Mouse (Mus musculus) adrenal gland (tissue): ENCODE results near the gene Baz2b.
"Not testable (repeated sequence)": the region's sequence is repeated elsewhere in the genome, so short reads cannot be mapped to it uniquely, and the experiment has no call there.

Experiments
- intact Hi-C: fragments of 180-260 bp; cut with DNase I; formaldehyde crosslinking; loops from one replicate; pipeline ENCODE4 v1.15.1; 2025

Gene Baz2b

DNA sequence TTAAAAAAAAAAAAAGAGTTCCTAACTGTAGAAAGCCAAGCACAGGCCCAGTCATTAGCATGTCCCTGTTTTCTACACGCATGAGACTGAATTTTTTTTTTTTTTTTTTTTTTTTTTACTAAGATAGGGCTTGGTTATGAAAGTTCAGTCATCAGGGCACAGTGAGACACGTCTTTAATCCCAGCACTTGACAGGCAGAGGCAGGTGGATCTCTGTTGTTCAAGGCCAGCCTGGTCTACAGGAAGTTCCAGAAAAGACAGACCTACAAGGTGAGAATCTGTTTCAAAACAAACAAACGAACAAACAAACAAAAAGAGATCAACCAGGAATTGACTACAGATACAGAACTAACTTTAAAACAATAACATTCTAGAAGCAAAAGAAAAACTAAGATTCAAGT lies 100.6 kb downstream of the Baz2b start:
- intact Hi-C loops, result no loop called here

DNA sequence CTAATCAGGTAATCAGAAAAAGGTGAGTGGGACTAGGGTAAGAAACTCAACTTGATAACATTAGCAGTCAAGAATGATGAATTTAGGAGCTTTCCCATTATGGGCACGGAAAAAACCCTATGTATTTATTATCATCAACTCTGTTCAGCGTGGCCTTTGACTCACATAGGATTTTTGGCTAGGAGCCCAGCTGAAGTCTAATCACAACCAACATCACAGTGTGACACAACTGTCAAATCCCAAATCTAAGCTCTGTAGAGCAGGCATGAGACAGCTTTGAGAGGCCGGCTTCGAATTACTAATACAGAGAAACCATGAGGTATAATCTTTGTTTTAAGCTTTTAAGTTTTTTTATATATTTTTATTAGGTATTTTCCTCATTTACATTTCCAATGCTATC lies 113.0 kb downstream of the Baz2b start:
- intact Hi-C loops, result no loop called here

DNA sequence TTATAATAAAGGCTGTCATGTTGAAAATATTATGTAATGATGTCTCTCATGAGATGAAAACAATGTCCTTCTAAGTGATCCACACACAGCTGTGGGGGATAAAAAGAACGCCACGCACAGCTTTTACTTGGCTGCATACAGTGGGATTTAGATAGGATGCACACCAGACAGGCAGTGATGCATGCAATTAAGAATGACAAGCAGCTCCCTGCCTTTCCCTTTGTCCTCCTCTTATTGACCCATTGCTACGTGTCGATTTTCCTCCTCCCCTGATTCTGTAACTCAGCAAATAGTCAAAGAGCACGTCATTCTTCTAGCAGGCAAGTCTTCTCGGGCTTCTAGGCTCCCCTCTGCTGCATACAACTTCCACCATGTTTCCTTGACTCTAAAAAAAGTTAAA lies 119.4 kb downstream of the Baz2b start:
- intact Hi-C loops, result no loop called here

DNA sequence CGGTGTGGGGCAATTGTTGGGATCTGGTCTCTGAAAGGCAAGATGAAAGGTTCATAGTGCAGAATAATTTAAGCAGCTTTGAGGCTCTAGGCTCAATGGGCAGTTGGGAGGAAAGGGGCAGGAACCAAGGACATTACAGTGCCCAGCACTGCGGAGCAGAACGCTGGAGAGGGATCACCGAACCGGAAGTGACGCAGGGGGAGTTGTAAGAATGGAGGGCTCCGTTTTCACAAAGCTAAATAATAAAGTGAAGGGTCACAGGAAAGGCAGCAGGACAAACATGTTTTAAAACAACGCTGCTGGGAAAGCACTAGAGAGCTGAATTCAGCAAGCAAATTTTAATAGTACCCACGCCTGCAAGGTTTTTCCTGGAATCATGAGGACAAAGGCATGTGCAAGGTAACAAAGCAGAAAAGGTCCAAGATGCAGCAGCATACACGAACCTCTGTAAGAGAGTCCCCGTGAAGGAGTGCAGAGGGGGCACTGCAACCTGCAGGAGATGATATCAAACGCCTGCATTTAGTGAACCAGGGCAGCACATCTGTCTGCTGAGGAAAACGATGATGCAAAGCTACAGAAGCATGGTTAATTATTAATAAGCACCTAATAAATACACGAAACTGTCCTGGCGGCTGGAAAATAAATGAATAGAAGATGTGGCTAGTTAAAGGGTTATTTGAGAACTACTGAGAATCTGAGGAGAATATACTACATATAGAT lies 120.0 kb downstream of the Baz2b start:
- intact Hi-C loops, result no loop called here

DNA sequence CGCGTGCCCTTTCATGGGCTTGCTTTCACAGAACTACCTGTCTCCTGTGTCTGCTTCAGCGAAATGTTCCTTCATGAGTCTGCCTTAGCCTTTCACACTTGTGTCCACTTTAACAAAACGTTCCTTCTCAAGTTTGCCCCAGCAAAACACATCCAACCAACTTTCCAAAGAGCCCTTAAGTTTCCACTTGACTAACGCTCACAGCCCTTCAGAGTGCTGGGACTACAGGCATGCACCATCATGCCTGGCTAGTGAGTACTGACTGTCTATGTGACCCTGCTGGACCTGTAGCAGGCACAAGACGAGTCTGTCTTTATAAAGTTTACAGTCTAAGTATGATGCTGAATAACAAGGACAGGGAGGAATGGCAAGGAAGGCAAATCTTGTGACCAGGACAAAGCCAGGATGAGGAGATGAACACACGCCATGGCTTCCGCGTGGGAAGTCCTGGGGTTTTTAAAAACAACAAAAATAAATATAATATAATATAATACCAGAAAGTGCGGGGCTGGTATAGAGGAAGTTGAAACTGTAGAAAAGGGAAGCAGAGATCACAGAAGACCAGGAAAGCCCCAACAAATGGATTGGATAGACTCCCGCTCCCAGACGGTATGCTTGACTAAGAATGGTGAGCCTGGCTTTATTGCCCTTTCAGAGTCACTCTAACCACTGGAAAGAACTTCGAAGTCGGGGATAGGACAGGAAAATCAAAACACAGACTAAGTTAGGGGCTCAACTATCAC lies 120.7 kb downstream of the Baz2b start:
- intact Hi-C loops, result no loop called here

DNA sequence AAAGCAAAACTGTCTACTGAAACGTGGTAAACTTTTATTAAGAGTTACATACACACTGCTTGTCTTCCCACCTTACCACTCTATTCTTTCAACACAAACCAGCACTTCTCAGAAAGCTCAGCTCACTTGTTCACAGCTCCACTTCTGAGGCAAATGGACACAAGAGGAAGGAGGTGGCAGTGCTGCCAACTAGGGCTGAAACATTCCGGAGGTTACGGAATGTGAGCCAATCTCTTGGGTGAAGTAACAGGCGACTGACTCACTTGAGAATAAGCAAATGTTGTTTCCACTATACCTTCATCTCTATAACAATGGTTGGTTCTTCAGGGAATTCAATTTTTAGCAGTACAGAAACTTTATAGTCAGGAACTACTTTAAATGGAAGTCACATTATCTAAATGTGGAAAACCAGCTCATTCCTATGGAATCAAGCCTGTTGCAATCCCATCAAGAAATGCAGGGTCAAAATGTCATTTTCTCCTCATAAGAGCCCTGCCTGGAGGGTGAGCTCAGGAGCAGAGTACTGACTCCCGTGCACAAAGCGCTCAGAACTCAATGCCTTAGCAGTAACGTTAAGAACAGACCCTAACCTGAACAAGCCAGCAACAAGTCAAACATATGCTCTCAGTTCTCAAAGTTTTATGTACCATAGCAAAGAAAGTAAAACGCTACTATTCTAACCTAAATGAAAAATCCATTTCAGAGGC lies 123.3 kb downstream of the Baz2b start:
- intact Hi-C loops, result no loop called here

DNA sequence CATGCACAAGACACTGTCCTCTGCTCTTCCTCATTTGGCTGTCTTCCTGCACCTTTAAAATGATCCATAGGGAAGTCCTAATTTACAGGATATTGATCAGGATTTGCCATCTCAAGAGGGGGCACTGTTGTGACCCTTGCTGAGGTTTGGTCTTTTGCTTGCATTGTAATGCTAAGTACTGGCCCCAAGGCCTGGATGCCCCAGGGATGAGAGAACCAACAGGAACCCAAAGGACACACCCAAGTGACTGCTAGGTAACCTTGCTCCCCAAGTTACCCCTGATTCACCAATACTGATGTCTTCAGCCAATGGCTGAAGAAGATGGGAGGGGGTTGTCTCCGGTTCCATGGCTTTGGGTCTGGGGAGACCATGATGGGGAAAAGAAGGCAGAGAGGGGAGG lies 124.8 kb downstream of the Baz2b start:
- intact Hi-C loops, result no loop called here

DNA sequence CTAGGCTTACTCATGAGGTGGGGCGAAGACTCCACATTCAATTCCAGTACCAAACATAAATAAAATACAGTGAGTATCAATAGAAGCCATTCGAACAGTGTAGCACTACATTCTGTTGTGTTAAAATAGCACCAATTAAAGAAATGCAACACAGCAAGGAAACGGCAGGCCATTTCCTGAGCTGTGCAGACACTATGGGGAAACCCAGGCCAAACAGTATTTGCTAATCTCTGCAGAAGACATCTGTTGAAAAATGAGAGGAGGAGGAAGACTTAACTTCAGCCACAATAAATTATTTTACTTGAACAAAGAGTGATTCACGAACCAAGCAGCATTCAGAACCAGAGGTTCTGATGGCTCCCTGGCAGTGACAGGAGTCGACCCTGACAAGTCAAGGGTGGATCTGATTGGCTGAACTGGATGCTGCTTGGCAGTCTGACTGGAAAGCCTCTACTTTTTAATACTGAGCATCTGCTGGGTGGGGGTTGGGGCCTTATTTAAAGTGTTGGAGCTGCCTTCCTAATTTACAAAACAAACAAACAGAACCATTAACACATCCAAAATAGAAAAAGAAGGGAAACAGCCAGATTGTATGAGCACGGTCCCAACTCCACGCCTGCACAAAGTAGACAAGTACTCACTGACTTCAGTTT lies 126.5 kb downstream of the Baz2b start:
- intact Hi-C loops, result no loop called here

DNA sequence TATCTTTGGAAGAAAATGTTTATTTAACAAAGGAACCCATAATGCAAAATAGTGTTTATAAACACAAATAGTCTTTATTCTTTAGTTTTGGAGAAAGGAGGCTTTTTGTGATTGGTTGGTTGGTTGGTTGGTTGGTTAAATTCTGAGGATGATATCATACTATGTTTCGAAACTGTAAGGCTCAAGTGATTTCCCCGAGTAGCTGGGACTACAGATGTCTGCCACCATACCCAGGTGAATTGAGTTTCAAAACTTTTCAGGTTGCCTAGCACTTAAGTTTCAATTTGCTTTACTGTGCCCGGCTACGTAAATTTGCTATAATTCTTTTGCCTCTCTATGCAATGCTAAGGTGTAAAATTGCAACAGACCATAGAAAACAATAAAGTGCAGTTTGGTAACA lies 127.4 kb downstream of the Baz2b start:
- intact Hi-C loops, result no loop called here

DNA sequence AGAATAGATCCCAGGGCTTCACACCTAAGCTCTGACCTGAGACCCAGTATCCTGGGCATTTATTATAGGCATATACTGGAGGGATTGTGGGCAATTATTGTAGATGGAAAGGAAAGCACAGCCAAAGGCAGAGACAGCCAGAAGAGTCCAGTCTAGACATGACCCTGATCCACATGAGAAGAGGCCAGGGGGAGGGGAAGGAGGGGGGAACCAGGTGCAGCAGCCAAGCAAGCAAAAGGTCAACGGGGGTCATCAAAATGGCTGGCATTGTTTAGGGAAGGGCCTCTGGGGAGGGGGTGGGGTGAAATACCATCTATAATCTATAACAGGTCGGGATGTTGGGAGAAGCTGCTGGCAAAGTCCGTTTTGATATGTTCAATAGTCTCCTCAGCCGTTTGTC lies 128.8 kb downstream of the Baz2b start:
- intact Hi-C loops, result no loop called here

DNA sequence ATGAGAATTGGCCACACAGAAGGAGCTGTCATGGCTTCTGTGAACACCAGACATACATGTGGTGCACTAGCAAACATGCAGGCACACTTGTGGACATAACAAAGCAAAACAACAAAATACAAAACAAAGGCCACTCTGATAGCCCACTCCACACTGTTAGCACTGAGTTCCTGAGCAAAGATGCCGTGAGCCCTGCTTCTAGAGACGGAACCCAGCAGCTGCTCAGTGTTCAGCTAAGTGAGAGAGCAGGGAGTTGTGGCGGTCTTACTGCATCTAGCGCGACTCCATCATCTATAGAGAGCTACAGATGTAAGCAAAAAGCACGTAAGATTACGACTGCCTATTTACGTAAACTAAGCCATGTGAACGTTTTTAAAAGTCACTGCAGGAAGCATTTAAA lies 132.0 kb downstream of the Baz2b start:
- intact Hi-C loops, result no loop called here

DNA sequence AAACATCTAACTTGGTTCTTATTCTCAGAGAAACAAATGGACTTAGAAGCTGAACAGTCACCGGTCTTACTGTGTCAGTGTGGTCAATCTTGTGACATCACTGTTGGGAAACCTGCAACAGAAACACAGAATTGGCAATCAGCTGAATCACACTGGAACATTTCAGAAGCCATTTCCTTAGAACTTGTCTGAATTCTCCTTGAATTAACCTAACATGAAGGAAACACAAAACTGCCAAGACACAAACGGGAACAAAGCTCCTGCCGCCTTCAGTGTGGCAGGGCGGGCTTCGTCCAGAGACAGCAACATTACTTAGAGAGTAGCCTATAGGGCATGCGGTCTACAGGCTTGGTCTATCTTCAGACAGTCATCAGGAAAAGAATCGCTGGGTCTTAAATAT lies 132.8 kb downstream of the Baz2b start:
- intact Hi-C loops, result no loop called here

DNA sequence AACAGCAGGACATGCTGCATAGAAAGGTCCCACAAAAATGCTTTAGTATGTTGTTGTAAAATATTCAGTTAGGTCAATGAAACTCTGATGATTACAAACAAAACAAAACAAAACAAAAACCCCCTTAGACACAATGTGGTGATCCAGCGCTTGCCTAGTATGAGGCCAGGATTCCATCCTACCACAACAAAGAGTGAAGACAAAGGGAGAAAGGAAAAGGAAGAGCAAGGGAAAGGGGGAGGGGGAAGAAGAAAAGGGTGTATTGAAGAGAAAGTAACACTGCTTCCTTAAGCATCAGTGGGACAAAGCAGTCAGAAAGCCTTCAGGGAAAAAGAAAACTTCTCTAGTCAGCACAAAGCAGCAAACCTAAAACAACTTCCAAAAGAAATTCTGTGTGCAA lies 133.6 kb downstream of the Baz2b start:
- intact Hi-C loops, result no loop called here

DNA sequence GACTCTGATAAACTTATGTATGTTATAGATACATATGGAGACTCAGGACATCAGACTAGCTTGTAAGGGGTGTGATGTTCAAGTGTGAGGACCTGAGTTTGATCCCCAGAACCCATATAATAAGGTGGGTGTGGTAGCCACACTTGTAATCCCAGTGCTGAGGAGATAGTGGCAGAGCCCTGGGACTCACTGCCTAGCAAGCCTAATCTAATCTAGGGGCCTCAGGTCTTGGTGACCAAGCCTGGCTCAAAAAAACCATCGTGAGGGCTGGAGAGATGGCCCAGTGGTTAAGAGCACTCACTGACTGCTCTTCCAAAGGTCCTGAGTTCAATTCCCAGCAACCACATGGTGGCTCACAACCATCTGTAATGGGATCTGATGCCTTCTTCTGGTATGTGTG lies 135.8 kb downstream of the Baz2b start:
- intact Hi-C loops, result not testable (repeated sequence)

DNA sequence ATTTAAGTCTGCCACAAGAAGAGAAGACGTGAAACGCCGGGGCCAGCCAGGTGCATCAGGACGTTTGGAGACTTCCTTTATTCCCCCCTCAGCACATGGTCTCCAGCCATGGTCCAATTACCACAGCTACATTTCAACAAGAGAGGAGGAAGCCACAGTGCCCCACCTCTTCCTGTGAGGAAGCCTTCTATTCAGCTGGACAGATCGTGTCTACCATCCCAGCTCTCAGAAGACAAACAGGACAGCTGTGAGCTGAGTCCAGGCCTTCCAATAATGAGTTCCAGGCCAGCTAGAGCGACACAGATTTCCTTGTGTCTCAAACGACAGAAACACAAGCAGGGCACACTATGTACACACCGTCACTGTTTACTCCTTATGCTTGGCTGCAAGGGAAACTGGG lies 137.8 kb downstream of the Baz2b start:
- intact Hi-C loops, result no loop called here

DNA sequence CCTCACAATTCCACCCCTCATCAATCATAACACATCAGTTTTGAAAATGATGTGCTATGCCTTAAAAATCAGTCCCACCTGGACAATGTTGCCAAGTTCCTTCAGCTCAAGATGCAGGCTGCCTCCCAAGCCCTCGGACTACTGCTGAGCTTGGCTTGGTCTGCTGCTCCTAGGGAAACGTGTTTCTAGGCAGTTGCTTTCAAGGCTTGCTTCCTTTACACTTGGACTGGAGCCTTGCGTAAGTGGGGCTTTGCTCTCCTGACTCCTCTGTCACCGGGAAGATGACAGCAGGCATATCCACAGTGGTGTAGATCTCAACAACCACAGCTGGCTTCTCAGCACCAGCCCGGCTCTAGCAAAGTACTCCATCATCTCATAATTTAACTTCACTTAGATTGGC lies 138.7 kb downstream of the Baz2b start:
- intact Hi-C loops, result no loop called here

DNA sequence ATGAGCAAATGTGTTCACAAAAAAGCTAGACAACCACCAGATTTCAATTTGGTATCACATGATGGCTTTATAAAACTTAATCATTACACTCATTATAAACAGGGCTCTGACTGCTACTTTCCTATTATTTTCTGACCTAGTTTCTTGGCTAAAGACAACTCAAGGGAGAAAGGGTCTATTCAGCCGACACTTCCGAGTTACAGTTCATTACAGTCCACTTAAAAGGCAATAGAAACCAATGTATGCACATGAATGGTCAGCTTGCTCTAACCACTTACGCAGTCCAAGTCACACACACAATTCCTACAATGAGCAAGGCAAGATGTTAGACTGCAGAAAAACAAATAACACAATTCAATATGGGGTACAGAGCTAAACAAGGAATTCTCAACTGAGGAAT lies 141.2 kb downstream of the Baz2b start:
- intact Hi-C loops, result no loop called here

DNA sequence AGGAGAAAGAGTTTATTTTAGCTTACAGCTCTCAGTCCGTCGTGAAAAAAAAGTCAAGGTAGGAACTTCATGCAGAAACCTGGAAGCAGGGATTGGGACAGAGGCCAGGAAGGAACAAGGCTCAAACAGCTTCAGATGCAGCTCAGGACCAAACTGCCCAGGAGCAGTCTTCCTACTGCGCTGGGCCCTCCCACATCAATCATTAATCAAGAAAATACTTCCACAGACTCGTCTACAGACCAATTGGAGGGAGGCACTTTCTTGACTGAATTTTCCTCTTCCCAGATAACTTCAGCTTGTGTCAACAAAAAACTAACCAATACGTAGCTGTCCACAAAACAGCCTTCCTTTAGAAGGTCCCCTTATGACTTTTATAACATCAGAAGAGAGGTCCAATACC lies 144.2 kb downstream of the Baz2b start:
- intact Hi-C loops, result no loop called here

DNA sequence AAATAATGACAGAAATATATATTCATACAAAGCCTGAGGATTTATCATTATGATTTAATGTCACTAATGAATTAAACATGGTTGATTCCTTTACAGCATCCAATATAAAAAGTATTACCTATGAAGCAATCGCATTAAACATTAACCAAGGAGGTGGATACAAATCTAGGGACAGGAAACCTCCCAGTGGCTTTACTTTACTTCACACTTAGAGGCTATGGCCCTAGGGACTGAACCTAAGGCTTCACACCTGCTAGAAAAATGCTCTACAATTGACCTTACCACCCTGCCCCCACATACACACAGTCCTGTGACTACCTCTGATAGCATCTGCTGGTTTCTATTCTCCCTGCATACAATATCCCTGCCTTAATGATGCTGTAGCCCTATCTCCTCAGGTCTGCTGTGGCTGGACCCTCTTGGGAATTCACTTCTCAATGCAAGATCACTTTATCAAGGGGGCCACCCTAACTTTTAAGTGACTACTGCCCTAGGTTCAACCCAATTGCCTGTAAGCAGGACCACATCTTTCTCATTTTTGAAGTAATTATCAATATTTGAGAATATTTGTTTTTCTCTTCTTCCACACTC lies 149.4 kb downstream of the Baz2b start:
- intact Hi-C loops, result no loop called here

DNA sequence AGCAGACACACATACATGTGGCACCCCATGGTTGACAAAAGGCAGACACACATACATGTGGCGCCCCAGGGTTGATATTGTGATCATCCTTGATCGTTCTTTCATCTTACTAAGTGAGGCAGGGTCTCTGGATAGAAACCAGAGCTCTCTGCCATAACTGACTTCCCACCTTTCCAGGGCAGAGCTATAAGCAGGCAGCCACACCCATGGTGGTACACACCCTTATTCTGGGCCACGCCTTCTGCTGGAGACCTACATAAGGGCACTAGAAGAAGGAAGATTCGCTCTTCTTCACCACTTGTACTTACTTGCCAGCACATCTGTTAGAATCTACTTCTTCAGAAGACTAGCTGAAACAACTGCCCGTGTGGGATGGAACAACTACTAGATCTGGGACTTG lies 150.3 kb downstream of the Baz2b start:
- intact Hi-C loops, result no loop called here

DNA sequence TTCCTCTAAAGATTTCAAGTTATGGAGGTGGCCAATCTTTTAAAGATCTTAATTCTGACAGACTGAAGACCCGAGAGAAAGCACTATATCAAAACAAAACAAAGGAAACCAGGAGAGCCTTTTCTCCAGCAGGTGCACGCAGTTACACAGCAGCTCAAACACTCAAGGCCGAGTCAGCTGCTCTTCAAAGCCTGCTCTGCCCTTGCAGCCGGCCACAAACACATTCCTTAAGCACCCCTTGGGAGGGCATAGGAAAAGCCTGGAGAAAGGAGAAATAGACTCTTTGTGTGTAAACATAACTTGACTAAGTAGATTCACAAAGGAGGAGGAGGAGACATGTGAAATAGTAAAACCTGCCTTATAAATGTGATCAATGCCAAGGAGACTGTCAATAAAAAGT lies 153.6 kb downstream of the Baz2b start:
- intact Hi-C loops, result no loop called here
